Mouse (Mus musculus): ENCODE measurements around the gene Aco2.

DNA sequence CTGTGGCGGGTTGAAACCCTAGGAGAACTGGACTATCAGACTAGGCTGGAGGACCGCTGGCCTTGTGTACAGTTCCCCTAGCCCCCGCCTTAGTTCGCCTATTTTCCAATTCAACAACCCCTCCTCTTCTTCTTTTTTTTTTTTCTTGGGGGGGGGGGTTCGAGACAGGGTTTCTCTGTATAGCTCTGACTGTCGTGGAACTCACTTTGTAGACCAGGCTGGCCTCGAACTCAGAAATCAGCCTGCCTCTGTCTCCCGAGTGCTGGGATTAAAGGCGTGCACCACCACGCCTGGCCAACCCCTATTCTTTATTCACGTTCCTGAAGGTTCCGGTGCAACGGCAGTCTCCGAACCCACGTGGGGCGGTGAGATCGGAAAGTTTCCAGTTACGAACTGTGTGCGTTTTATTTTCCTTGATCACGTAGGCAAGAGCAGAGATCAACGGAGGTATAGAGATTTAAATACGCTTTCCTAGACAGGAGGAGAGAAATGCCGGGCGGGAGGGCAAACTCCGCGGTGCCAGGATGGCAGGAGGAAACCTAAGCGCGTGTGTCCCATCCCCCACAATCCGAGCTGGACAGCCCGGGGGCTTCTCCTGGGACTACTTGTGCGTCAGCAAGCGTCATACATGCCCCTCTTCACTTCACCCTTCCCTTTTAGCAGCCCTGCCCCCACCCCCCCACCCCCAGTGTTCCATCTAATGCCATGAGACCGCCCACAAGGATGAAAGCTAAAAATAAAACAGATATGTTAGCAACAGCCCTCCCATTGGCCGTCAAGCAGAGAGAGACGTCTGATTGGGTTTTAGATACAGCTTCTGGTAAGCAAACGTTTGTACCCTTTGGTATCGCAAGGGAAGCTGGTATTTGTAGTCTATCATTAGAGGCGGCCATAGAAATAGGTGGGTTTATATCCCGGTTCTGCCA, 12.5 kb upstream of the Aco2 start:
- TF ChIP-seq POLR2A (IDR thresholded peaks at IDR 0.05; ENCODE audit: insufficient read depth, low read length) (no peak), CTCF (IDR thresholded peaks at IDR 0.05; ENCODE audit: low read depth, low read length) (no peak)

All from ES-Bruce4 (cell line).